Mouse (Mus musculus) spleen, postnatal 10 days (tissue): ENCODE results near the gene Tenm3.
A peak's percentile ranks its signal among the peaks of the same experiment; 100 is the strongest.

Experiments used
- DNase-seq, 2 experiments: peaks; one replicate each; pipeline ENCODE4 v3.0.0; 2021 to 2022; ENCODE audit warnings: low spot score in 2 of 2

Tenm3 gene

DNA sequence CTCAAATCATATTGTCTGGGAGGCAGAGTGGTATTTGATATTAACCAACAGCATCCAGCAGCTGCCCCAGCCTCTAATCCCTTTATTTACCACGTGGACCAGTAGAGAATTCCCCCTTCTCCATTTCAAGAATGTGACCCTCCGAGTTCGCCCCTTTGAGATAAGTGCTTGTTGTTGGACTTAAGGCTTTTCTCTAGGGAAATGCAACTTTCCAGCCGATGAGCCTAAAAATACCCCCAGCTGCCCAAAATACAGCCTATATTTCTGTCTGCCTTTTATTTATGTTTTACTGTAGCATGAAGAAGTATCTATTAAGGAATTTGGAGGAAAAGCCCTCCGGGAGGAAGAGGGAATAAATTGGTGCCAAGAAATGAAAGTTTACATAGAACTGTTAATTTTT is 251.9 kb downstream of the Tenm3 start:
- DNase-seq = no peak

DNA sequence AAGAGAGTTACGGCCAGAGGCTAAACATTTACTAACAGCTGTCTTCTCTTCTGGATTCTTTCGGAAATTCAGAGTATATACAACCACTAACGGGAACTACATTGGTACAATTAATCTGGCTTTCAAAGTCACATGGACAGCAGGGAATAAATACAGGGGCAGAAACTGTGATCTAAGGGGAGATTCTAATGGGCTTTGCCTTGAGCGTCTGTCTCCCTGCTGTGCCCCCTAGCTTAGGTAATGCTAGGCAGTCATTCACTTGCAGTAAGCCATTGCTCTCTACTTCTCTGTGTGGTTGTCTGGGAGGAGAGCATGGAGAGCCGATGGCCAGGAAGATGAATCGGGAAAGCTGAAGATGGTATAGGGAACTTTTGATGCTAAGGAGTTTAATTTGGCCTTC is 264.0 kb downstream of the Tenm3 start:
- DNase-seq = no peak

DNA sequence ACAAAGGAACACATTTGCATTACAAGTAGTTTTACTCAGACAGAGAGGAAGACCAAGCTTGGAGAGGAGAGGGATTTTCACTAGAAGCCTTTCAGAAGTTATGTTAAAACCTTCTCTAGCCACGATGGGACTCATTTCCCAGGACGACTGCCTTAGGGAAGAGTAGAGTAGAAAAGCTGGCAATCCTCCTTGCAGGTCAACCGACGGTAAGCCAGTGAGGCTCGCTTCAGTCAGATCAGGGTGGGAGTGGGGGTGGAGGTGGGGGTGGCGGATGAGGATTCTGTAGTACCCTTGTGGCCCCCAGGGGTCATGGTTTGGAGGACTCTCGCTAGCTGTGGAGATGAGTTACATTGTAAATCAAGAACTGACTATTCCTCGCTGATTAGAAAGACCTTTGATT is 264.6 kb downstream of the Tenm3 start:
- no peak for DNase-seq

DNA sequence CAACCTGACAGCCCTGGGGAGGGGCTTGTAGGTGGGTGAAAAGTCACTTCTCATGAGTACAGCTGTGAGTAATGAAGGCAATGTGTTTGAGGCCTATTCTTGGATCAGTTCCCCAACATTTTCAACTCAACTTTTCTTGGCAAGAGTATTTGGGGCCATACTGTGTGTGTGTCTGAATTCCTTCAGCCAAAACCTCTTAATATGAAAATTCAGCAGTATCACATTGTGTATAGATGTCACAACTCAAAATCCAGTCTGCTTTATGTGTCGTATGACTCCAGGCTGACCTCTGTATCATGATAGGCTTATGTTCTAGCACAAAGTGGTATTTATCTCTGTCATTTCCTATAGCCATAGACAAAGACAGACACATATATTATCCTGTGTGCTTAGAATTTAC is 270.8 kb downstream of the Tenm3 start:
- DNase-seq = no peak

DNA sequence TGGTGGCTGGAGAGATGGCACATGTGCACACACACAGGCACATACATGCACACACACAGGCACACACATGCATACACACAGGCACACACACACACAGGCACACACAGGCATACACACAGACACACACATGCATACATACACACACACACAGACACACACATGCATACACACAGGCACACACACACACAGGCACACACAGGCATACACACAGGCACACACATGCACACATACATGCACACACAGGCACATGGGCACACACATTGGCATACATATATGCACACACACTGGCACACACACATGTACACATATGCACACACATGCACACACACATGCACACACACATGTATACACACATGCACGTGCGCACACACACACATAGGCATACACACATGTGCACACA is 271.4 kb downstream of the Tenm3 start:
- no peak for DNase-seq

DNA sequence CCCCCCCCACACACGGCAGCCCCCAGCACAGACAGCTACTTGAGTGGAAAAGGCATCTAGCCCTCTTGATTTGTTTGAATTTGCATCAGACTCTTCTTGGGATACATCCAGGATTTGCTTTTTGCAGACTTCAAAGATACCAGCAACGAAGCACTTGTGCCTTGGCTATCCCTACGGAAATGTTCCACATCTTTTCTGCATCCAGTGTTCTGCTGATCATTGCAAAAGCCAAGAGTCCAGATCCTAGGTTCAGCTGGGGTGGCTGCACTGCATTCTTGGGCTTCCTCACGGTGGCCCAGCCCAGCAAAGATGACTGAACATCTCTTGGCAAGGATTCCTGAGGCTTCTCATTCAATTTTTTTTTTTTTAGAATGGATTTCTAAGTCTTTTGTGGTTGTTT is 275.1 kb downstream of the Tenm3 start:
- DNase-seq = no peak

DNA sequence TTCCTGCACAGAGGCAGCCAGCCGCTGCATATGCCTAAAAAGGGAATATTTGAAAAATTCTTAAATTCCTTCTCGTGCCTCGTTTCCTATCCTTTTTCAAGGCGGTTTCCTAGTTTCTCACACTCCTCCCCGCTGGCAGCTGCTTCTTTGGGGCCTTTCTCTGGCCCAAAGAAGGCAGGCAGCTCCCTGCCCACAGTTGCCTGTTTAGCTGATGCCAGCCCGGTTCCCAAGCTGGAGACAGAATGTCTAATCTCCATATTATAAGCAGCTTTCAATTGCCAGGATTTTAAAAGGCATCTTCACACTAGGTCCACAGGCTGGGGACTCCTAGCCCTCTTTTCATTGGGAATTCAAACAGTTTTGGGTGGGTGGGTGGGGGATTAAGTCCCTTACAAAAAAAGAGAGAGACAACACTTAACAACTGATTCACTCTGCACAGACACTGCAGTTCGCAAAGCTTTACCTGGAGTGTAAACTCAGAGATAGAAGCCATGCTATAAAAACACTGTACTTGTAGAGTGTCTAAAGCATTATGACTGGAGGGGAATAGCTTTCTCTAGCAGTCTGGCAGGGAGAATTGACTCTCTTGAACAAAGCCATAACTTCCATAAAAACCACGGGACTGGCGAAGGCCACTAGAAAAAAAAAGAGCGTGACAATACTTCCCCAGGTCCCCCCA is 275.7 kb downstream of the Tenm3 start:
- no peak for DNase-seq

DNA sequence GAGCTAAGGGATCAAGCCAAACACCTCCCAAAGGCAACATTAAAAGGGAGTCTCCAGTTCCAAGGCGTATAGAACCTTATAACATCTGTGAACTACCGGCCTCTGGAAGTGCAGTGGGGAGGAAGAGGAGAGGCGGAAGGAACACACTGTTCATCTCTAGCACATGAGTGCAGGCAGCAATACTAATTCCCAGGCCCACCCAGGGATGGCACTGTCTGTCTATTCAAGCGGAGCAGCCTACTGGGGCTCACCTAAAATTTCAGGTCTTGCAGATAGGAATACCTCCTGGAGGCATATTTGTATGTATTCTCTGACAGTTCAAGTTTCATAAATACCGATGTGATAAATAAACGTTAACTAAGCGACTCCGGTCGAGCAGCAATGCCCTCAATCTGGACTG is 283.5 kb downstream of the Tenm3 start:
- DNase-seq = no peak

DNA sequence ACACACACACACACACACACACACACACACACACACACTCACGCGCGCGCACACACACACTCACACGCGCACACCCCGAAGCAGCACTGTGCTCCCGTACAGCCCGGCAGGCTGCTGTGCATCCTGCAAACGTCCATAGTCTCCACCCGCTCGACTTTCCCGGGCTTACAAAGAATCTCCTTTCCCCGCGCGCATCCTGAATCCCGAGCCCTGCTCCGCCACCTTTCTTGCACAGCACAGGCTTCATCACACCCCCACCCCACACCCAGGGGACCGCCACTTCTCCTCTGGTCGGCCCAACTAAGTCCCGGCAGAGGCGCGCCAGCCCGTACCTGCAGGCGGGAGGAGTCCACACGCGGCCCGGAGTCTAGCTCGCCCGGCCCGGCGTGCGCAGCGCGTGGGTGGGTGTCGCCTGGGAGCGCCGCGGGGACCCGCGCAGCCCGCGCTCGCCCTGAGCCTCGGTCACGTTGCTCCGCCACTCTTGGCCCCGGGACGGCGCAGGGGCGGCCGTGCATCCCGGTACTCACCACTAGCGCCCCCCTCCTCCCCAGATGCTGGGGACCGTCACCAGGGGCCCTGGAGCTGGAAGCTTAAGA is 288.1 kb downstream of the Tenm3 start:
- no peak for DNase-seq

DNA sequence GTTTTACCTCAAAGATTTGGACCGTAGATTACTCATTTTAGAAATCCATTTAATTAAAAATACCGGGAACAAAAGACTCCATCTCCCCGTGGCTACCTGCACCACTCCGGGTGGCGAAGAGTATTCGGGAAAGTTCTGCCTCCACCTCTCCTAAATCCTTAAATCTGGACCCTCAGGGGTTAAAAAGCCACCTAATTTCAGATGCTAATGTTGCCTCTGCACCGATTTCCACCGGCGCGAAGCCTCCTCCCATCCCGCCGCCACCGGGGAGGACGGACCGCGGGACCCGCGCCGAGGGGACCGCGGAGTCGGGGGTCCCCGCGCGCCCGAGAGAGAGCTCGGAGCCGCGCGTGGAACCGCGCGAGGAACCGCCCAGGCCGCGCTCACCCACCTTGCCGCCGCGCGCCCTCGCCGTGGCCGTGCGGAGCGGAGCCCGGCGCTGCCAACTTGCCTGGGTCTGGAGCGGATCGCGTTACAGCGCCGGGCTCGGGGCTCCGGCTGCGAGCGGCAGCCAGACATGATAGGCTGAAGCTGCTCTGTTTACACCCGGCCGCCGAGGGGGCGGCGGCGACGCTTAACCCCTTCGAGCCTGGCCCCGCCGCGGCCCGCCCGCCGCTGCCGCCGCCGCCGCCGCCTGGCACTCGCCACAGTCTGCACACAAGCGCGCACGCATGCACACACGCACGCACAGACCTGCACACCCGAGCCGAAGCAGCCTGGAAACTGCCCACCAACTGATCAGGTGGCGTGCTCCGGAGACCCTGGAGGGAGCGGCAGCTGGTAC is 288.8 kb downstream of the Tenm3 start:
- DNase-seq = peak in 1 of 2 experiments; percentile 13

DNA sequence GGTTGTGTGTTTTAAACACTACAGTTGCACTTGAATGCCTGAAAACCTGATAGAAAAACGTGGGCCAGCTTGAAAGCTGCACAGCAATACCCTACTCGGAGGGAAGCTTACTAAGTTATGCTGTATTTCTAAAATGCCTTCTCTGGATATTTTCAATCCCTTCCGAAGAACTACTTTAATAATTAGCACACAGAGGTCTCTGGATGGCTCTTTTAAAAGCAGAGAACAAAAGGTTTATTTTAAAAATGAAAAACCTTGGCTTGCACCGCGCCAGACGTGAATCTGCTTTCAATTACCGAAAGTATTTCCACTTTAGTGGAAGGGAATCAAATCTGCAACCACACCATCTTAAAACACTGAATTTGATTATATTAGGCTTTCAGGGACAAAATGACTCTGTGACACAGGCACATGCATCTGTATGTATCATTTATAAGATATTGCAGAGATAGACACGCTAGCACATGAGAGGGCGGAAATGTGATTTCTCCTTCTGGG is 289.9 kb downstream of the Tenm3 start:
- DNase-seq = no peak

DNA sequence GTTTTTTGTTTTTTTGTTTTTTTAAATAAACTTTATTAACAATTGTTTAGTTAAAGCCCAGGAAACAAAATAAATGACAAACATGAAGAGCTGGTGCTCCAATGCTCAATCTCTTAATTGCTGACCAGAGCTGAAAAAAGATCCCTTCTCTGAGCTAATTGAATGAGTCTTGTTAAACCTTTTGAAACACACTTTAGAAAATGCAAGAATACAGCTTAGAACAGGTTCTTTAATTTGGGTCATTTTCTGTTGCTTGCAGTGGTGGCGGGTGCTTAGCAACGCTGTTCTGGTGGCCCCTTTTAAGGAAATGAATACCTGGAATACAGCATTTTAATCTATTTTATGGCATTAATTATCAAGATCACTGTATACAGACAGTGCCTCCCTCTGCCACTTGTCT is 291.4 kb downstream of the Tenm3 start:
- DNase-seq = no peak

DNA sequence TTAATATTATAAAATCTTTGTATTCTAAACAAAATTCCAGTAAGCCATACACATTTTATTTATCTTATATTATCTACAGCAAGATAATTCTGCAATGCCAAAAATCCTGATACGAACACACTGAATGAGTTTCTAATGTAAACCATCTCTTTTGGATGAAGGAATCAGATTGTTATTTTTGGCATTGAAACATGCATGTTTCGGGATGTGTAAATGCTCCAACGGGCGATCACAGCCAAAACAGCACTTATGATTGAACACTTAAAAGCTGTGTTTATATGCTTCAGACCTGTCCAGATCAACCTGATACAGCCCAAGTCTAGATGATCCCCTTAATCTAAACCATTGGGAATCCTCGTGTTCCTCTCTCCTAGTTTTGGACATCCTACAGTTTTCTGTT is 292.4 kb downstream of the Tenm3 start:
- DNase-seq = no peak

DNA sequence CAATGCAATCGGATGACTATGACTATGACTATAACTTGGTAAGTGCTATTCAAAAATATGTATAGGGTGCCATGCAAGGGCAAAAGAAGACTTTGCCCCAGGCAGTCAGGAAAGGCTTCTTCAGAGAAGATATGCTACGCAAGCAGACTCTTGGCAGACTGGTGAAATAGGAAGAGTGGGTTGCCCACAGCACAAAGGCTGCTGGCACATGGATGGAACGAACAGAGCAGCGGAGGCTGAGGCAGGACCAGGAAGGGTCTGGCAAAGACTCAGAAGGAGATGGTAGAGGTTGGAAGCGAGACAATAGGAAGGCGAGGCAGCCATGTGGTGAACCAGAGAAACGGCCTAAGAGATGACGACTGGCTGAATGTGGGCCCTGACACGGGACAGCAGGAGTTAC is 294.8 kb downstream of the Tenm3 start:
- no peak for DNase-seq

DNA sequence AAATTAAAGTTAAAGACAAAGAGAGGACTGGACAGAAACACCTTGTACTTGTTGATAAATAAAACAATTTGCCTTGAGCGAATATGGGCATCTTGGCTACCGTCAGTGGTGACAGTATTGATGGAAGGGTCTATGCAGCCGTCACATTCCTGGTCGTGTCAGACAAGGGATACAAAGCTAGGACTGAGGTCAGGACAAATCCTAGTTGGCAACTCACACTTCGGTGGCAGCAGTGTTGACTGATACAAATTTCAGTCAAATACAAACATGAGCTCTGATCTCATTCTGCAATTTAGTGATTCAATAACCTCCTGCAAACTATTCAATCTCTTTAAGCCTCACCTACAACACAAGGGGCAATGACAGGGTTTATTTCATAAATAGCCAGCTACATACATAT is 298.1 kb downstream of the Tenm3 start:
- no peak for DNase-seq

DNA sequence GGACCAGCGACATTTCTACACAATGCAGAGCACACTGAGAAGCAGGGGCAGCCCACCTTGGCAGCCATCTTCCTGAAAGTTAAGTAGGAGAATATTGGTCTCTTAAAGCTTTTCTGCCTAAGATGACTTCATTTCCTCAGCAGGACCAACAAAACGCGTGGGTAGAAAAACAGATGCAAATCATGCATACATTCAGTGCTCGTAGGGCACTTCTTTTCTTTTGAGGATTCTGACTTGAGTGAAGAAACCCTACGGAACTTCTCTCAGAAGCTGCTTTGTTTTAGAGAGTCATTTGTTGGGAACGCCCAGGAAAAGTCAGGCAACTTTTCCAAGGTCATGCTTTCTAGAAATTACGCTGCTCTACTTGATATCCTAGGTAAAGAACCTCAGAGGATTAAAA is 298.9 kb downstream of the Tenm3 start:
- no peak for DNase-seq

DNA sequence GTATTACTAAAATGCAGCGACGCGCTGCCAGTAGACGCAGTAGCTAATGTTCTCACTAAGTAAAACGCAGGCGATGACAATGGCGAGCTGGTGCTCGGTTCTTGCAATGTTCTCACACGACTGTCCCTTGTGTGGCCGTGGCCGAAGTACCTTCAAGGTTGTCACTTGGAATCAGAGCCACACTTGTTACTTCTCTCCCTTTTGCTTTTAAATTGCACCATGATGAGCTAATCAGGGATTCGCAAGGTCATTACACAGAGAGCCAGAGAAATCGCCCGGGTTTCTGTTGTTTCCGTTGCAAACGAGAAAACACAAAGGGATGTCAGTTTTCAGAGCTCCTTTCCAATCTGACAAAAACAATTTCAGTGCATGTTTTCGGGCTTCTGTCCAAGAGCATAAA is 301.6 kb downstream of the Tenm3 start:
- no peak for DNase-seq

DNA sequence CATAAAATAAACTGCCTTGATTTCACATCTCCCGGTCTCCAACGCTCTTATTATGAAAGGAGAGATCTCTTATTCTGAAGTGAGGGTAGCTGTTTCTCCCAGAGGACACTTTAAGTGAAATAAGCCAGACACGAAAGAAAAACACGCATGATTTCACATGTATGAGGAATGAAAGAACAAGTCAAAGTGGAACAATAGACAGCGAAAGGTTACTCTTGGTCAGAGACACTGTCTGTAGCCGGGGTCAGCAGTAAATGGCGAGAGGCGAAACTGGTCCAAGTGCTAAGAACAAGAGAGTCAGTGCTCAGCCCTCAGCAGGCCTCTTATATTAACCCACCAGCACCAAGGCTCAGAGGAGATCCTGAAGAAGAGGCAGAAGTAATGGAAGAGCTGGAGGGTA is 302.9 kb downstream of the Tenm3 start:
- no peak for DNase-seq

DNA sequence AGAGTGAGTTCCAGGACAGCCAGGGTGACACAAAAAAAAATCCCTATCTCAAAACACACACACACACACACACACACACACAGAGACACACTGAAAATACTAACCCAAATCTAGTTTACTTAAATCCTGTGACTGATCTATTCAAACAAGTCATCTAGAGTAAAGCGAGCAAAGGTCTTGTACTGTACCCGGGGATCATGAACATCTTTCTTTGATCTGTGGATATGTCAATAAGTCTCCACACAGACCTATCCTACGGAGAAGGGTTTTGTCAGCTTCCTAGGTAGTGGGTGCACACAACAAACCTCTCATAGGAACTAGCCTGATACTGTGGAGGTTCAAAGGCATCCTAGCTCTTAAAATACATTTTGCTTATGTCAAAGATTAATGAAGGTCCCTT is 307.9 kb downstream of the Tenm3 start:
- DNase-seq = no peak

DNA sequence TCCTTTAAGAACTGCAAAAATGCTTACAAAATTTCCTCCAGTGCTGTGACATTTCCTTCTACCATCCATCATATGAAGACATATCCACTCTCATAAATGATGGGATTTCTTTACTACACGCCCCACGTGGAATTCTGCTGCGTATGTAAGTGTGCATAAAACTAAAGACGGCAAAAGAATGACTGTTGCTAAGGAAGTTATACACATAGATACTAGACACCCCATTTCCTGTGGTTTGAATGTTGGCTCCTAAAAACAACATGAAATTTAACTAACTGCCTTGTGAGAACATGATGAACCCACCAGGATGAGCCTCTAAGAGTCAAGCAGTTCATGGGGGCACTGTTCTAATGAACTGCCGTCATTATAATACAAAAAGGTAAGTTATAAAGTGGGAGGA is 312.0 kb downstream of the Tenm3 start:
- no peak for DNase-seq

DNA sequence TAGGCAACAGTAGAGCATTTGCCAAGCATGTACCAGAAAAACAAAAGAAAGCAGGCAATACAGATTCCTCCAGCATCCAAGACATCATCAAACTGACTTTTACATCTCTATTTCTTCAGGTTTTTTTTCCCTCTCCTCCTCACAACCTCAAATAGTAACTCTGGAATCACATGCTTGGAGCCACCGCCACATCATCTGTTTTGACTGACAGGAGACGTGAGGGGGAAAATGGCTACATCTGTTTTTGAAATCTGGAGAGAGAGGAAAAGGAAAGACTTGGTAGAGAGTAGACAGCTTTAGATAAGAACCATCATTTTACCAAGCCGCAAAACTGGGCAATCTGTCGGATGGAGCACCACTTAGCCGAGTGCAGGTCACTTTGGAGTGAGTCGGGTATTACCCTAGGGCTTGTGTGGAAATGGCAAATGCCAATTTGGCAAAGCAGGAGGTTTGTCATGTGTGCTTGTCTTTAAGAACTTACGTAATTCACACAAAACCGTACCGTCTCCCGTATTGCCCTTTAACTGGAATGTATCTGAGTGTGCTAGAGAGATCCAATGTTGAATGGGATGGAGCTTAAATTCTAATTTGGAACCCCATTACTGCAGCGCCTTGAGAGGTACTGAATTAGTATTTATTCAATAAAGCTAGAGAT is 312.7 kb downstream of the Tenm3 start:
- DNase-seq = no peak

DNA sequence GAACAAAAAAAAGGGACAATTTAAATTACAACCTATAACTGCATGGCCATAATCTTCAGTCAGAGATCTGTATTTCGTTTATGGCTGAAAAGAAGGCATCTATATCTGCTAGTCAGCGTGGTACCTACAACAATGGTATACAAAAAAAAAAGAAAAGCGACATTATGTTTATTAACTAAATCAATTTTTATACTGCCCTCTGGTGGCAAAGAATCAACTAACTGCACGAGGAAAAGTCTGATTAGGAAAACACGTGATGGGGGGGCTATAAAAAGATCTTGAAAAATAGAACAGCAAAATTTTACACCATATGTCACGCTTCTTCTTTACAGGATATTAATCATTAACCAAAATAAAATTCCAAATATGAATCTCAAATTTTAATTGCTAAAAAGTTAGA is 316.3 kb downstream of the Tenm3 start:
- no peak for DNase-seq
